Mouse (Mus musculus) stomach, embryonic 14.5 days (tissue): ENCODE results near the gene Klrd1. TPM values are rescaled to one million over a fixed set of nuclear protein-coding genes. Genes with fewer than 3 reads are reported as not detected.
"Not testable (repeated sequence)": the region's sequence is repeated elsewhere in the genome, so short reads cannot be mapped to it uniquely, and the experiment has no call there.

Source experiments
- ATAC-seq: fragments of 200-750 bp; cut with Nextera tagmentation; 2 replicates; pipeline ENCODE4 v1.8.0; 2017; ENCODE audit warnings: low read depth, moderate TSS enrichment; ENCODE audit not compliant: insufficient number of reproducible peaks, insufficient read depth, low FRiP score
- H3K27ac ChIP-seq: fragments of 300-500 bp; sonication (generic); 2 replicates; pipeline ENCODE4 v1.5.1; 2014; ENCODE audit warnings: mild to moderate bottlenecking, low read length, moderate library complexity, mixed read lengths
- H3K27me3 ChIP-seq: fragments of 300-500 bp; sonication (generic); 2 replicates; pipeline ENCODE4 v1.6.1; 2014; ENCODE audit warnings: low read length, control low read depth, mixed read lengths; ENCODE audit not compliant: control insufficient read depth, insufficient read depth
- H3K36me3 ChIP-seq: fragments of 300-500 bp; sonication (generic); 2 replicates; pipeline ENCODE4 v1.6.1; 2014; ENCODE audit warnings: mild to moderate bottlenecking, control low read depth, low read length, moderate library complexity, mixed read lengths; ENCODE audit not compliant: control insufficient read depth, insufficient read depth
- H3K4me1 ChIP-seq: fragments of 300-500 bp; sonication (generic); 2 replicates; pipeline ENCODE4 v1.6.1; 2014; ENCODE audit warnings: low read length, control low read depth, mixed read lengths; ENCODE audit not compliant: control insufficient read depth, insufficient read depth
- H3K4me2 ChIP-seq: fragments of 300-500 bp; sonication (generic); replicated peaks from 2 replicates; pipeline ENCODE4 v1.6.1; 2014; ENCODE audit warnings: low read depth, low read length, control low read depth
- H3K4me3 ChIP-seq: fragments of 300-500 bp; sonication (generic); 2 replicates; pipeline ENCODE4 v1.5.1; 2014; ENCODE audit warnings: low read depth, low read length, control low read depth
- H3K9ac ChIP-seq: fragments of 300-500 bp; sonication (generic); replicated peaks from 2 replicates; pipeline ENCODE4 v1.6.1; 2014; ENCODE audit warnings: low read depth, mild to moderate bottlenecking, control low read depth, low read length, moderate library complexity, mixed read lengths
- H3K9me3 ChIP-seq: fragments of 300-500 bp; sonication (generic); 2 replicates; pipeline ENCODE4 v1.6.1; 2016; ENCODE audit warnings: low read depth, low read length, control low read depth; ENCODE audit not compliant: control insufficient read depth
- WGBS: fragments of 180-500 bp; shearing (Covaris S2); extraction: QIAGEN DNeasy Blood & Tissue Kit; methylation state at CpG from one replicate; pipeline ENCODE4 v1.1.7; 2014; 5-methylcytosine and 5-hydroxymethylcytosine counted together
- polyA plus RNA-seq: library from polyadenylated mRNA; unstranded; fragments of >200 nt; fragmentation: Nextera tagmentation; extraction: Ambion mirVana; gene quantifications from 2 replicates; pipeline ENCODE4 v1.2.1, GENCODE M21; 2014

The Klrd1 gene
- polyA plus RNA-seq, 1 experiment from 2014 or later: 0.29 TPM

DNA sequence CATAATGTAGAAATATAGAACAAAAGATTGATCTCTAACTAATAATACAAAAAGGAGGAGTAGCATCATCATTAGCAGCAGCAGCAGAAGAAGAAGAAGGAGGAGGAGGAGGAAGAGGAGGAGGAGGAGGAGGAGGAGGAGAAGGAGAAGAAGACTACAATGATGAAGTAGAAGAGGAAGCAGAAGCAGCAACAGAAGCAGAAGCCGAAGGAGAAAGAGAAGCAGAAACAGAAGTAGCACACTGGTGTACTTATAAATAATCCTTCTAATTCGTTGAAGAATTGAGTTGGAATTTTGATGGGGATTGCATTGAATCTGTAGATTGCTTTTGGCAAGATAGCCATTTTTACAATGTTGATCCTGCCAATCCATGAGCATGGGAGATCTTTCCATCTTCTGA is 39.5 kb downstream of the Klrd1 start:
- H3K27ac ChIP-seq, H3K36me3 ChIP-seq, H3K27me3 ChIP-seq, ATAC-seq, H3K9me3 ChIP-seq, H3K4me3 ChIP-seq, H3K9ac ChIP-seq, H3K4me1 ChIP-seq, H3K4me2 ChIP-seq: not testable (repeated sequence)
- 88% methylated on average over 2 of the region's 2 CpGs for WGBS

GRCm38 (mm10) chr6:129643237-129643636 is 51.7 kb downstream of the Klrd1 start, which contains the start of gene Klrc3:
Gene Klrc3, minus strand, starts transcription at chr6:129643337.
- H3K4me2 ChIP-seq, H3K27ac ChIP-seq, H3K9ac ChIP-seq, H3K4me1 ChIP-seq, H3K27me3 ChIP-seq, H3K4me3 ChIP-seq, H3K36me3 ChIP-seq, ATAC-seq, H3K9me3 ChIP-seq: not testable (repeated sequence)
- WGBS: 87% methylated on average over 3 of the region's 3 CpGs

DNA sequence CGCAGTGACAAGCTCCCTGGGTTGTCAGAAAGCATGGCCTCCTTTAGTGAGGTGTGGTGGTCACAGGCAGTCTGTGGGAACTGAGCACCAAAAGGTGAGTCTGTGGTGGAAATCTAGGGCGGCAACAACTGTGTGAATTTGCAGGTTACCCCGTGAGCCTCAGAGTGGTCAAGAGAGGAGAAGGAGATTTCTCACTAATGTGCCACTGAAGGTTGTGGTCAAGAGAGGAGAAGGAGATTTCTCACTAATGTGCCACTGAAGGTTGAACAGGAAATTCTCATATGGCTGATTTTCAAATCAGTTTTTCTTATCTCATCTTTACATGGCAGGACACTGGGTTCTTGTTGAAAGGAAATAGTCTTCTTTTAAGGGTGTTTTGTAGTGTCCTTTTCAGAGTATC is 52.5 kb downstream of the Klrd1 start:
- not testable (repeated sequence) for H3K36me3 ChIP-seq, H3K4me2 ChIP-seq, ATAC-seq, H3K9me3 ChIP-seq, H3K4me1 ChIP-seq, H3K9ac ChIP-seq, H3K27me3 ChIP-seq, H3K27ac ChIP-seq, H3K4me3 ChIP-seq
- 75% methylated on average over 1 of the region's 3 CpGs for WGBS

Other genes starting within 250 kb of the Klrd1 start
- 1.0 and 1.8 TPM in 2 replicates for gene Clec12a, start 249.1 kb upstream of the Klrd1 start, polyA plus RNA-seq
- not detected in 2 replicates for gene Clec12b, start 205.9 kb upstream of the Klrd1 start, polyA plus RNA-seq
- 0.71 and 1.4 TPM in 2 replicates for gene Clec1b, start 194.5 kb upstream of the Klrd1 start, polyA plus RNA-seq
- 0.19 and 0.46 TPM in 2 replicates for gene Clec9a, start 182.9 kb upstream of the Klrd1 start, polyA plus RNA-seq
- 3.1 and 3.3 TPM in 2 replicates for gene Clec1a, start 139.8 kb upstream of the Klrd1 start, polyA plus RNA-seq
- gene Olr1, start 84.6 kb upstream of the Klrd1 start, polyA plus RNA-seq: not detected in 2 replicates
- gene Tmem52b, start 79.2 kb upstream of the Klrd1 start, polyA plus RNA-seq: not detected in 2 replicates
- gene Gabarapl1, start 58.6 kb upstream of the Klrd1 start, polyA plus RNA-seq: 13.2 and 15.6 TPM in 2 replicates
- gene Klre1, start 13.9 kb upstream of the Klrd1 start, polyA plus RNA-seq: not detected in 2 replicates
- 0.12 TPM in 1 of 2 replicates, not detected in the other for gene Klrk1, start 32.1 kb downstream of the Klrd1 start, polyA plus RNA-seq
- not detected in 2 replicates for gene Klrc3, start 51.6 kb downstream of the Klrd1 start, polyA plus RNA-seq
- gene Klrc2, start 68.9 kb downstream of the Klrd1 start, polyA plus RNA-seq: not detected in 2 replicates
- not detected in 2 replicates for gene Klrc1, start 87.2 kb downstream of the Klrd1 start, polyA plus RNA-seq
- not detected in 2 replicates for gene Klri1, start 125.3 kb downstream of the Klrd1 start, polyA plus RNA-seq
- gene Klri2, start 148.7 kb downstream of the Klrd1 start, polyA plus RNA-seq: not detected in 2 replicates
- not detected in 2 replicates for gene Gm156, start 192.5 kb downstream of the Klrd1 start, polyA plus RNA-seq